Mouse (Mus musculus) ES-E14 (cell line): ENCODE measurements around the gene Dmrt3. TPM values are rescaled to one million over a fixed set of nuclear protein-coding genes. Genes with fewer than 3 reads are reported as not detected.

Experiments used
- DNase-seq: peaks from one replicate; pipeline ENCODE4 v3.0.0-alpha.2; 2013; ENCODE audit warnings: low read depth, low spot score
- H3K27ac ChIP-seq: 2 replicates; pipeline ENCODE4 v1.5.1; 2012; ENCODE audit warnings: low read depth, mild to moderate bottlenecking, low read length, moderate library complexity, mixed read lengths; ENCODE audit not compliant: poor library complexity, insufficient read depth, severe bottlenecking
- H3K36me3 ChIP-seq: 2 replicates; pipeline ENCODE4 v1.6.1; 2012; ENCODE audit warnings: mild to moderate bottlenecking, low read length, moderate library complexity, mixed read lengths; ENCODE audit not compliant: control insufficient read depth, poor library complexity, insufficient read depth, severe bottlenecking
- H3K4me1 ChIP-seq, 2 experiments: fragments of 150-350 bp in 1 of 2; sonication (generic) in 1 of 2; 2 replicates each; pipeline ENCODE4 v1.6.1; 2012; ENCODE audit warnings: low read length in 2 of 2, mild to moderate bottlenecking in 1 of 2, mixed read lengths in 1 of 2; ENCODE audit not compliant: control insufficient read depth in 2 of 2, insufficient read depth in 2 of 2, poor library complexity in 1 of 2
- H3K4me3 ChIP-seq, 2 experiments: fragments of 150-350 bp in 1 of 2; sonication (generic) in 1 of 2; 2 replicates each; pipeline ENCODE4 v1.5.1; 2012; ENCODE audit warnings: low read length in 2 of 2, low read depth in 1 of 2, mild to moderate bottlenecking in 1 of 2, mixed read lengths in 1 of 2; ENCODE audit not compliant: insufficient read depth in 1 of 2, poor library complexity in 1 of 2, severe bottlenecking in 1 of 2
- H3K9ac ChIP-seq: 2 replicates; pipeline ENCODE4 v1.6.1; 2012; ENCODE audit warnings: low read depth, mild to moderate bottlenecking, low read length, mixed read lengths; ENCODE audit not compliant: poor library complexity, insufficient read depth, severe bottlenecking
- H3K9me3 ChIP-seq: fragments of 150-350 bp; sonication (generic); 2 replicates; pipeline ENCODE4 v1.6.1; 2012; ENCODE audit warnings: low read depth, mild to moderate bottlenecking, low read length; ENCODE audit not compliant: control insufficient read depth, insufficient read depth
- CHD2 ChIP-seq: IDR thresholded peaks from 2 replicates; pipeline ENCODE4 v1.6.1; 2014; ENCODE audit warnings: mild to moderate bottlenecking, low read depth, low read length, inconsistent platforms
- HCFC1 ChIP-seq: IDR thresholded peaks from 2 replicates; pipeline ENCODE4 v1.6.1; 2012; ENCODE audit warnings: low read length, inconsistent platforms, borderline replicate concordance; ENCODE audit not compliant: insufficient read depth
- MAFK ChIP-seq: IDR thresholded peaks from 2 replicates; pipeline ENCODE4 v1.6.1; 2014; ENCODE audit warnings: mild to moderate bottlenecking, low read depth, low read length, inconsistent platforms; ENCODE audit not compliant: insufficient read depth
- ZC3H11A ChIP-seq: IDR thresholded peaks from 2 replicates; pipeline ENCODE4 v1.6.1; 2012; ENCODE audit warnings: low read depth, mild to moderate bottlenecking, inconsistent platforms, low read length, borderline replicate concordance
- ZNF384 ChIP-seq: IDR thresholded peaks from 2 replicates; pipeline ENCODE4 v1.6.1; 2012; ENCODE audit warnings: low read depth, low read length, inconsistent platforms
- in situ Hi-C, 2 experiments: fragments of 600-800 bp; cut with MboI; formaldehyde crosslinking; loops; one replicate each; pipeline ENCODE4 v1.15.1; 2025; ENCODE audit warnings: low sequenced_read_pairs in 2 of 2, inconsistent platforms in 1 of 2; ENCODE audit not compliant: unreplicated experiment in 2 of 2
- total RNA-seq: library from RNA; depleted of rRNA; stranded (reverse); fragments of 300-350 nt; gene quantifications from 2 replicates; pipeline ENCODE4 v1.2.3, GENCODE M21; 2012; rRNA removed

The Dmrt3 gene
- total RNA-seq, 1 experiment: 0.40 TPM

DNA sequence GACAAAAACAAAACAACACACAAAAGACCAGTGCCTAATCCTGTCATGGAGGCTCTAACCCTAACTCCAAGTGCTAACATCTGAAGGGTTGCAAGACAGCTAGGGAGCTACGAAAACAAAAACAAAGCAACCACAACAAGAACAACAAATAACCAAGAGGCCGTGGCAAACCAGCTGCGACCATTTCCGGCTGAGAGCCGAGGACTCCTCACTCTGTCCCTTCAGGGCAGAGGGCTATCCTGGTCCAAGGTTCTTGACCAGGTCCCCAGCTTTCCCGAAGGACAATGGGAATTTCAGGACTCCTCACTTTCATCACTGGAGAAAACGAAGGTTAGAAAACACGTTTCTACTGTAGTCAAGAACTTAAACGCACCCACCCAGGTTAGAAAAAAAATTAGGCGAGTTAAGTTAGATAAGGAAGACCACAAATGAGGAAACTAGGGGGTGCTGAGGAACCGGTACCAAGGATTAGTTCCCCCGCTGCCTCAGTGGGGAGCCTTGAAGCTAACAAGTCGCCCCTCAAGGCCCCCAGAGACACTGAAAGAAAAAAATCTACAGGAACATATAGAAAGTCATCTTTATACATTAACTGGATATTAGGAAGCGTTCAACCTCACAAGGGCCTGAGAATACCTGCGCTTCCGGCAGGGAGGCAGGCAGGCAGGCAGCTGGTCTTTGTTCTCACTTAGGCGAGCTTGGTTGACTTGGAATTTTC lies 60.6 kb downstream of the Dmrt3 start:
- Histone ChIP-seq H3K4me3 (no peak overlapping the region), H3K9me3 (no peaks in the 10 kb centered on the region), H3K4me1 (peaks cover 0 to 2% of the 10 kb centered on the region in 2 experiments; a peak in 1 of 4 replicates), H3K36me3 (no peaks in the 10 kb centered on the region), H3K9ac (no peak overlapping the region), H3K27ac (no peak overlapping the region)
- DNase-seq: no peak
- in situ Hi-C loops: loop anchor here in 1 of 2 experiments (5.0 to 10.0 kb wide), 2 partner anchors 63 to 934 kb away; partner anchors contain the start of gene Smarca2
- TF ChIP-seq MAFK: no peak
- no peak for TF ChIP-seq ZNF384
- TF ChIP-seq CHD2: no peak
- no peak for TF ChIP-seq HCFC1
- no peak for TF ChIP-seq ZC3H11A

DNA sequence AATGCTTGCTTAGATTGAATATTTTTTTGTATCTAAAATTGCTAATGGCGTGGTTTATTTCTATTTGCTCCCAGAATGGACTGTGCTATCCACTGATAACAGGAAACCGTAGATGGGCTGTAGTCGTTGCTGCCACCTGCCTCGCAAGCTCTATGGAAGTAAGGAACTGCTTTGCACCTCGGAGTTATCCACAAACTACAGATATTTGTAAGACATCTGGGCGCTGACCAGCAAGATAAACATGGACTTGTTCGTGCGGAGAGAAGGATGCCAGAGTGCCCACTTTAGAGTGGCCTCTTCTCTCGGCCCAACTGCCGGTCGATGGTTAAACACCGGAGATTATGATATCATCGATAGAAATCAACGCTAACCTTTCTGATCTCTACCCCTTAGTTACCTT lies 61.6 kb downstream of the Dmrt3 start:
- Histone ChIP-seq H3K9me3 (no peaks in the 10 kb centered on the region), H3K4me1 (no peaks in the 10 kb centered on the region; a peak in 1 of 4 replicates), H3K9ac (no peak overlapping the region), H3K36me3 (no peaks in the 10 kb centered on the region), H3K4me3 (peak overlapping the region; percentile 52 to 60; a peak in 3 of 4 replicates), H3K27ac (no peak overlapping the region)
- no peak for DNase-seq
- TF ChIP-seq ZNF384: no peak
- no peak for TF ChIP-seq HCFC1
- no peak for TF ChIP-seq CHD2
- no peak for TF ChIP-seq MAFK
- no peak for TF ChIP-seq ZC3H11A
- in situ Hi-C loops: loop anchor here in 1 of 2 experiments (5.0 to 10.0 kb wide), 2 partner anchors 64 to 933 kb away; partner anchors contain the start of gene Smarca2

DNA sequence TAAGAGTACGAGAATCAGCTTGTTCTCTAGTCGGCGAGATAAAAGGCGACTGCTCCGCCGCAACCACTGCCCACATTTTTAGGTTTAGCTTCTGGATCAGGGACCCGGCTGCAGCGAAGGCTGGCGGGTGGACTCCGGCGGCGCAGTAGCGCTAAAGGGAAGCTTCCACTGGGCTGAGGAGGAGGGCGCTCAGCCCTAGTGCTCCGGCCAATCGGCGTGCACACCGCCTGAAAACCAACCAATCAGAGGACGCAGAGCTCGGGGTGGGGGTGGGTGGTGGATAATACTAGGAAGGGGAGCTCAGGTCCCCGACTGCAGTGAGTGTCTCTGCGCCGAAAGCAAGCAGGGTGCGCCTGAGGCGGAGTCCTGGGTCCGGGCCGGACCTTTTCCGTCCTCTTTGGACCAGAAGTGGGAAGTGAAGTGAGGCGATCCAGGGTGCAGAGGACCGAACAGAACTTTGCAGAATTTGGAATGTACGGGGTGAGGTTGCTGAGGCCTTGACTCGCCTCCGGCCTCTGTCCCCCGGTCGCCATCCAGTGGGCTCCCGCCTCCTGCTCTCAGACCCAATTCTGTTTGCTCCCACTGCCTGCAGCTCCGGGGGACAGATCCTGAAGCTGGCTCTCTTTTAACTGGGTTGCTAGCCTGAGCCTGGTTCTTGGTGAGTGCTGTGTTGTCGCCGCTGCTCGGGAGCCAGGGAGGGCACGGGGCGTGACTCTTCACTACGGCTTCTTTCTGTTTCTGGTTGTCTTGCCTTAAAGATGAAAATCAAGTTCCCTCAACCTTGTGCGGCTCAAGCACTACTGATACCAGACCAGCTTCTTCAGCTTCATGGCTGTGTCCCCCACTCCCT lies 62.2 kb downstream of the Dmrt3 start, which contains the start of gene Dmrt2:
Gene Dmrt2, plus strand, starts transcription at position 311 of the 850 bp plus-strand sequence.
- H3K4me1 ChIP-seq: no peaks in the 10 kb centered on the region; a peak in 1 of 4 replicates
- no peaks in the 10 kb centered on the region for H3K9me3 ChIP-seq
- DNase-seq: peak; percentile 89
- peak within 1 kb of the TSS; percentile 52 to 60 for H3K4me3 ChIP-seq
- H3K27ac ChIP-seq: no peak within 1 kb of the TSS
- no peak for TF ChIP-seq HCFC1
- no peak for TF ChIP-seq ZNF384
- no peak for TF ChIP-seq ZC3H11A
- TF ChIP-seq MAFK: no peak
- TF ChIP-seq CHD2: peak; percentile 71
- in situ Hi-C loops: loop anchor here in 1 of 2 experiments (5.0 to 10.0 kb wide), 2 partner anchors 65 to 932 kb away; partner anchors contain the start of gene Smarca2
- H3K9ac ChIP-seq: no peak within 1 kb of the TSS
- no peaks in the 10 kb centered on the region for H3K36me3 ChIP-seq

Other genes with a start within 250 kb of the Dmrt3 start
- gene Dmrt1, start 104.7 kb upstream of the Dmrt3 start, total RNA-seq: 7.9 and 12.3 TPM in 2 replicates
- gene Dmrt2, start 62.1 kb downstream of the Dmrt3 start, total RNA-seq: 0.16 and 0.31 TPM in 2 replicates